Mouse (Mus musculus) ES-E14 (cell line): ENCODE measurements around the gene Add3. TPM values are rescaled to one million over a fixed set of nuclear protein-coding genes. Genes with fewer than 3 reads are reported as not detected.

ENCODE experiments used
- DNase-seq: peaks from one replicate; pipeline ENCODE4 v3.0.0-alpha.2; 2013; ENCODE audit warnings: low read depth, low spot score
- H3K27ac ChIP-seq: 2 replicates; pipeline ENCODE4 v1.5.1; 2012; ENCODE audit warnings: low read depth, mild to moderate bottlenecking, low read length, moderate library complexity, mixed read lengths; ENCODE audit not compliant: poor library complexity, insufficient read depth, severe bottlenecking
- H3K36me3 ChIP-seq: 2 replicates; pipeline ENCODE4 v1.6.1; 2012; ENCODE audit warnings: mild to moderate bottlenecking, low read length, moderate library complexity, mixed read lengths; ENCODE audit not compliant: control insufficient read depth, poor library complexity, insufficient read depth, severe bottlenecking
- H3K4me1 ChIP-seq, 2 experiments: fragments of 150-350 bp in 1 of 2; sonication (generic) in 1 of 2; 2 replicates each; pipeline ENCODE4 v1.6.1; 2012; ENCODE audit warnings: low read length in 2 of 2, mild to moderate bottlenecking in 1 of 2, mixed read lengths in 1 of 2; ENCODE audit not compliant: control insufficient read depth in 2 of 2, insufficient read depth in 2 of 2, poor library complexity in 1 of 2
- H3K4me3 ChIP-seq, 2 experiments: fragments of 150-350 bp in 1 of 2; sonication (generic) in 1 of 2; 2 replicates each; pipeline ENCODE4 v1.5.1; 2012; ENCODE audit warnings: low read length in 2 of 2, low read depth in 1 of 2, mild to moderate bottlenecking in 1 of 2, mixed read lengths in 1 of 2; ENCODE audit not compliant: insufficient read depth in 1 of 2, poor library complexity in 1 of 2, severe bottlenecking in 1 of 2
- H3K9ac ChIP-seq: 2 replicates; pipeline ENCODE4 v1.6.1; 2012; ENCODE audit warnings: low read depth, mild to moderate bottlenecking, low read length, mixed read lengths; ENCODE audit not compliant: poor library complexity, insufficient read depth, severe bottlenecking
- H3K9me3 ChIP-seq: fragments of 150-350 bp; sonication (generic); 2 replicates; pipeline ENCODE4 v1.6.1; 2012; ENCODE audit warnings: low read depth, mild to moderate bottlenecking, low read length; ENCODE audit not compliant: control insufficient read depth, insufficient read depth
- CHD2 ChIP-seq: IDR thresholded peaks from 2 replicates; pipeline ENCODE4 v1.6.1; 2014; ENCODE audit warnings: mild to moderate bottlenecking, low read depth, low read length, inconsistent platforms
- HCFC1 ChIP-seq: IDR thresholded peaks from 2 replicates; pipeline ENCODE4 v1.6.1; 2012; ENCODE audit warnings: low read length, inconsistent platforms, borderline replicate concordance; ENCODE audit not compliant: insufficient read depth
- MAFK ChIP-seq: IDR thresholded peaks from 2 replicates; pipeline ENCODE4 v1.6.1; 2014; ENCODE audit warnings: mild to moderate bottlenecking, low read depth, low read length, inconsistent platforms; ENCODE audit not compliant: insufficient read depth
- ZC3H11A ChIP-seq: IDR thresholded peaks from 2 replicates; pipeline ENCODE4 v1.6.1; 2012; ENCODE audit warnings: low read depth, mild to moderate bottlenecking, inconsistent platforms, low read length, borderline replicate concordance
- ZNF384 ChIP-seq: IDR thresholded peaks from 2 replicates; pipeline ENCODE4 v1.6.1; 2012; ENCODE audit warnings: low read depth, low read length, inconsistent platforms
- in situ Hi-C, 2 experiments: fragments of 600-800 bp; cut with MboI; formaldehyde crosslinking; loops; one replicate each; pipeline ENCODE4 v1.15.1; 2025; ENCODE audit warnings: low sequenced_read_pairs in 2 of 2, inconsistent platforms in 1 of 2; ENCODE audit not compliant: unreplicated experiment in 2 of 2
- total RNA-seq: library from RNA; depleted of rRNA; stranded (reverse); fragments of 300-350 nt; gene quantifications from 2 replicates; pipeline ENCODE4 v1.2.3, GENCODE M21; 2012

The Add3 gene
- total RNA-seq, 1 experiment = 8.5 TPM

GRCm38 (mm10) chr19:53178611-53179528, 38.6 kb downstream of the Add3 start:
- Histone ChIP-seq H3K36me3 (no peaks in the 10 kb centered on the region), H3K4me3 (no peak overlapping the region), H3K4me1 (peaks cover 0 to 4% of the 10 kb centered on the region in 2 experiments; a peak in 1 of 4 replicates), H3K9me3 (no peaks in the 10 kb centered on the region), H3K27ac (no peak overlapping the region), H3K9ac (no peak overlapping the region)
- in situ Hi-C loops = no loop called here
- no peak for DNase-seq
- TF ChIP-seq MAFK (no peak), ZC3H11A (no peak)

GRCm38 (mm10) chr19:53180168-53180803, 40.0 kb downstream of the Add3 start:
- TF ChIP-seq CHD2 (no peak), HCFC1 (no peak), MAFK (no peak), ZNF384 (no peak), ZC3H11A (no peak)

GRCm38 (mm10) chr19:53181003-53181861, 41.0 kb downstream of the Add3 start:
- in situ Hi-C loops = no loop called here
- peaks cover 4 to 5% of the 10 kb centered on the region in 2 experiments; a peak in 2 of 4 replicates for H3K4me1 ChIP-seq
- no peak overlapping the region for H3K9ac ChIP-seq
- H3K9me3 ChIP-seq = no peaks in the 10 kb centered on the region
- H3K4me3 ChIP-seq = no peak overlapping the region
- DNase-seq = no peak
- H3K27ac ChIP-seq = no peak overlapping the region
- TF ChIP-seq MAFK (no peak), ZNF384 (no peak), HCFC1 (no peak), CHD2 (no peak), ZC3H11A (no peak)
- no peaks in the 10 kb centered on the region for H3K36me3 ChIP-seq

More at GRCm38 (mm10) chr19:53180168-53180803, 40.0 kb downstream of the Add3 start:
- H3K4me3 ChIP-seq = no peak overlapping the region
- H3K27ac ChIP-seq = no peak overlapping the region
- no peak overlapping the region for H3K9ac ChIP-seq
- peaks cover 4 to 6% of the 10 kb centered on the region in 2 experiments; a peak in 2 of 4 replicates for H3K4me1 ChIP-seq
- in situ Hi-C loops = no loop called here
- no peaks in the 10 kb centered on the region for H3K36me3 ChIP-seq
- H3K9me3 ChIP-seq = no peaks in the 10 kb centered on the region
- DNase-seq = no peak

GRCm38 (mm10) chr19:53183620-53184019, 43.4 kb downstream of the Add3 start:
- in situ Hi-C loops = no loop called here
- H3K36me3 ChIP-seq = no peaks in the 10 kb centered on the region
- H3K4me3 ChIP-seq = no peak overlapping the region
- DNase-seq = no peak
- H3K9ac ChIP-seq = no peak overlapping the region
- H3K27ac ChIP-seq = no peak overlapping the region
- H3K4me1 ChIP-seq = peaks cover 4 to 5% of the 10 kb centered on the region in 2 experiments; a peak in 2 of 4 replicates
- TF ChIP-seq ZNF384 = no peak
- no peak for TF ChIP-seq ZC3H11A
- TF ChIP-seq MAFK = no peak
- TF ChIP-seq CHD2 = no peak
- no peak for TF ChIP-seq HCFC1
- no peaks in the 10 kb centered on the region for H3K9me3 ChIP-seq
